Mouse (Mus musculus): ENCODE measurements around the gene Dusp12. TPM values are rescaled to one million over a fixed set of nuclear protein-coding genes. Genes with fewer than 3 reads are reported as not detected.

Gene Dusp12
- polyA plus RNA-seq, 1 experiment from 2014 or later, result 52.3 TPM

DNA sequence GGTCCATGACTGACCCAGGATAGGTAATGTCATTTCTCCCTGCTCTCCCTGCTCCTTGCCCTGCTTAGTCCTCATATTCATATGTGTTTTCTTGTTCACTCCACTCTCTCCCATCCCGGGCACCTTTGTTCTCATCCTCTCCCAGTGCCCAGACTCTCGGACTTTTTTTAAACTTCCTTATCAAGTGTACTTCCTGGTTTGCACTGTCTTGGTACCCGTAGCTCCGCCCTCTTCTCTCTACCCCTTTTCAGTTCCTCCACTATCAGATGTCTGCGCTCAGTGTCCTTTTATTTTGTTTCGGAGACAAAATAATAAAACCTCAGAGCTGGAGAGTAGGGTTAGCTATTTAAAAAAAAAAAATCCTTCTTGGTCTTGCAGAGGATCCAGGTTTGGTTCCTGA is 39.1 kb upstream of the Dusp12 start:
- Histone ChIP-seq H3K9ac (ENCODE audit: low read depth, low read length) (no peak overlapping the region), H3K9me3 (replicated peaks; ENCODE audit: control insufficient read depth, low read length, poor library complexity, severe bottlenecking) (no peaks in the 10 kb centered on the region), H3K4me3 (ENCODE audit: low read depth, low read length) (no peak overlapping the region), H3K4me2 (ENCODE audit: low read length) (no peak overlapping the region), H3K36me3 (ENCODE audit: control insufficient read depth, insufficient read depth, low read length) (no peaks in the 10 kb centered on the region), H3K4me1 (ENCODE audit: control insufficient read depth, insufficient read depth, low read length) (no peaks in the 10 kb centered on the region), H3K27ac (ENCODE audit: low read length) (no peak overlapping the region), H3K27me3 (ENCODE audit: control insufficient read depth, insufficient read depth, low read depth, low read length) (no peaks in the 10 kb centered on the region)
- 92% methylated on average over 6 of the region's 6 CpGs for WGBS
- ATAC-seq, result no peak

DNA sequence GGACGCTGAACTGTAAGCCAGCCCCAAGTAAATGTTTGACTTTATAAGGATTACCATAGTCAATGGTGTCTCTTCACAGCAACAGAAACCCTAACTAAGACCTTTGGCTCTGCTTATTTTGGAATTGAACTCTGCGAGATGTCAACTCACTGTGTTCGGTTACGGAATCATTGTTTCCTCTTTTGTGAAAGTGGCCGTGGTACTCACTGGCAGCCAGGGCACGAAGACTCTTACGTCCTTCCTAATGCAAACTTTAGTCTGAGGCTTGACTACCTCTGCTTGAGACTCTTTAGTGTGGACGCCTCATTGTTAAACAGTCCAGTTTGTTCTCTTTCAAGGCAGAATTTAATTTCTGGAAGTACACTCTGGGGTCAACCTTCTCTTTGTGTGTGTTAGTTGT is 34.0 kb upstream of the Dusp12 start:
- H3K36me3 ChIP-seq (ENCODE audit: control insufficient read depth, insufficient read depth, low read length), result no peaks in the 10 kb centered on the region
- no peak overlapping the region for H3K4me2 ChIP-seq (ENCODE audit: low read length)
- 93% methylated on average over 8 of the region's 8 CpGs for WGBS
- H3K9ac ChIP-seq (ENCODE audit: low read depth, low read length), result no peak overlapping the region
- no peak for ATAC-seq
- H3K27me3 ChIP-seq (ENCODE audit: control insufficient read depth, insufficient read depth, low read depth, low read length), result no peaks in the 10 kb centered on the region
- no peaks in the 10 kb centered on the region for H3K9me3 ChIP-seq (replicated peaks; ENCODE audit: control insufficient read depth, low read length, poor library complexity, severe bottlenecking)
- H3K4me3 ChIP-seq (ENCODE audit: low read depth, low read length), result no peak overlapping the region
- H3K27ac ChIP-seq (ENCODE audit: low read length), result no peak overlapping the region
- H3K4me1 ChIP-seq (ENCODE audit: control insufficient read depth, insufficient read depth, low read length), result no peaks in the 10 kb centered on the region

DNA sequence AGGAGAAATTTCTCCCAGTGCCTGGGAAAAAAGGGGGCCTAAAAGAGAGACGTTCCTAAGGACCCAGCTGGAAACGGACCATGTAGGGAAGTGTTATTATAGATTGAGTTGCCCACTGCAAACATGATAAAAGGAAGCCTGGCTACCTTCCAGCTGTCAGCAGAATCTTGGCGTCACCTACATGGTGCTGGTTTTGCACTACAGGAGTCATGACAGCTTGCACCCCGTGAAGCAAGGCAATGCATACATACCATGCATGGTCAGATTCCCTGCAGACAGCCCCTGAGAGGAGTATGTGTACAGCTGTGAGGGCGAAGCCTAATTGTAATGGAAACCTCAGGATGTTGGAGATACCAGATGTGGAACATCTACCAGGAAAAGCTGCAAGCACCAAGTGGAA is 30.3 kb upstream of the Dusp12 start:
- H3K4me2 ChIP-seq (ENCODE audit: low read length), result no peak overlapping the region
- no peak overlapping the region for H3K27ac ChIP-seq (ENCODE audit: low read length)
- 0 out of 2 replicates have a peak, but pooled peaks cover 2% of the 10 kb centered on the region for H3K27me3 ChIP-seq (ENCODE audit: control insufficient read depth, insufficient read depth, low read depth, low read length)
- no peak overlapping the region for H3K4me3 ChIP-seq (ENCODE audit: low read depth, low read length)
- no peak overlapping the region for H3K9ac ChIP-seq (ENCODE audit: low read depth, low read length)
- WGBS, result 80% methylated on average over 5 of the region's 5 CpGs
- H3K36me3 ChIP-seq (ENCODE audit: control insufficient read depth, insufficient read depth, low read length), result no peaks in the 10 kb centered on the region
- no peaks in the 10 kb centered on the region for H3K9me3 ChIP-seq (replicated peaks; ENCODE audit: control insufficient read depth, low read length, poor library complexity, severe bottlenecking)
- no peaks in the 10 kb centered on the region for H3K4me1 ChIP-seq (ENCODE audit: control insufficient read depth, insufficient read depth, low read length)
- ATAC-seq, result no peak

DNA sequence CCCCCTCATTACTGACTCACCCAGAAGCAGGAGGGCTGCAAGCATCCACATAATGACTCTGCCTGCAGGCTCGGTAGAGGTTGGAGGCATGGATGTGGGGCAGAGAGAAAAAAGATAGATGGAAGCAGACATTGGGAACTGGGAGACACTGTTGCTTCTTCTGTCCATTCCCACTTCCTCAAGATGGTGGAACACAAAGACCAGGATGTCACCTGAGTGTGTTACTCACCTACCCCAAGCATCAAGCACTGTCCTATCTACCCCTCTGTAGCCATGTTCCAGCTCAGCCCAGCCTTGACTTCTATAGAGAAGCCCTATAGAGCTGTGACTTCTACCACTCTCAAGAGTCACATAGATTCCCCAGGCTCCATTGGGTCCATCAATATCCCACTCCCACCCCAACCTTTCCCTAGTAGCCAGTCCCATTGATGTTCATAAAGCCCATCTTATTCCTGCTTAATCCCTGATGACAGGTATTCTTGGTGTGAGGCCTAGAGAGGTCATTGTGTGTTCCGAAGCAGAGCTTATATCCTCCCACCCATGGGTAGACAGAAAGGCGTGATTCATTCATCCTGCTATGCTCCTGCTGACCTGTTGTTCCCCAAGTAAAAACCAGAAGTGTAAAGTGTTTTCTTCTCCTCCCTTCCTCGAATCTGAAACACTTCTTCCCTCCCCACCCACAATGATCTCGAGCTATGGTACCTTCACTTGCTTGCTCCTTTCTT is 27.7 kb upstream of the Dusp12 start, which contains the start of gene Fcrlb:
Gene Fcrlb, minus strand, starts transcription at position 51 of the 725 bp plus-strand sequence.
- Histone ChIP-seq H3K4me3 (ENCODE audit: low read depth, low read length) (no peak within 1 kb of the TSS), H3K27me3 (ENCODE audit: control insufficient read depth, insufficient read depth, low read depth, low read length) (peaks cover 10% of the 10 kb centered on the region), H3K4me2 (ENCODE audit: low read length) (no peak within 1 kb of the TSS), H3K9ac (ENCODE audit: low read depth, low read length) (no peak within 1 kb of the TSS), H3K4me1 (ENCODE audit: control insufficient read depth, insufficient read depth, low read length) (peaks cover 5% of the 10 kb centered on the region; the same call in 1 of the 2 replicates), H3K27ac (ENCODE audit: low read length) (no peak within 1 kb of the TSS), H3K9me3 (replicated peaks; ENCODE audit: control insufficient read depth, low read length, poor library complexity, severe bottlenecking) (no peaks in the 10 kb centered on the region), H3K36me3 (ENCODE audit: control insufficient read depth, insufficient read depth, low read length) (no peaks in the 10 kb centered on the region)
- no peak for ATAC-seq
- 64% methylated on average over 5 of the region's 5 CpGs for WGBS

DNA sequence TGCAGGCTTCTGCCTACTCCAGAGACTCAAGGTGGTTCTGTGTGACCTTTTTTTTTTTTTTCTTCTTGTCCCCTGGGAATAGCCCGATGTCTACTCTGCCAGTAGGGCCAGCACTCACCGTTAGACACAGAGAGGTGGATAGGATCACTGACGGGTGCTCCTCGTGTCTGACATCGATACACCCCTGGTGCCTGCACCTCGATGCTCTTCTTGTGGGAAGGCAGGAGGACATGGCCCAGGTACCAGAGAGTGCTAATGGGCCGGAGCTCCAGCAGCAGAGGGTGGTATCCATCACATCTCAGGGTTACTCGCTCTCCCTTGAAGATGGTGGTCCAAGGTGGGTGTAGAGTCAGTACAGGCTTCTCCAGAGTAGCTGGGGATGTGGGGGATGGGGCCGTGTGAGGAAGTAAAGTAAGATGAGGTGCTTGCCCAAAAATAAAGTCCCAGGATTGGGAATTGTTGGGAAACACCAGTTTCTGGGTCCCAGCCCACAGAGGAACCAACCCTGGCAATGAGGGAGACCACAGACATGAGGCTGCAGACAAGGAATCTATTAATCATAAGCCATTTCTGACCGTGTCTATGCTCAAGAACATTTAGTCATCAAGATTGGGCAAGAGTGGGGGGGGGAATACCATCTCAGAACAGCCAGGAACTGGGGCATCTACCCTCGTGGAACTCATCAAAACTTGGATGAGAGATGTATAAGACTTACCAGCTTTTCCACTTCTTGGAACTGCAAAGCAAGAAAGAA is 26.7 kb upstream of the Dusp12 start:
- Histone ChIP-seq H3K27ac (ENCODE audit: low read length) (no peak overlapping the region), H3K4me3 (ENCODE audit: low read depth, low read length) (no peak overlapping the region), H3K4me2 (ENCODE audit: low read length) (no peak overlapping the region), H3K4me1 (ENCODE audit: control insufficient read depth, insufficient read depth, low read length) (peaks cover 5% of the 10 kb centered on the region; the same call in 1 of the 2 replicates), H3K36me3 (ENCODE audit: control insufficient read depth, insufficient read depth, low read length) (no peaks in the 10 kb centered on the region), H3K9me3 (replicated peaks; ENCODE audit: control insufficient read depth, low read length, poor library complexity, severe bottlenecking) (no peaks in the 10 kb centered on the region), H3K27me3 (ENCODE audit: control insufficient read depth, insufficient read depth, low read depth, low read length) (peaks cover 10% of the 10 kb centered on the region), H3K9ac (ENCODE audit: low read depth, low read length) (no peak overlapping the region)
- 83% methylated on average over 11 of the region's 11 CpGs for WGBS
- ATAC-seq, result no peak

DNA sequence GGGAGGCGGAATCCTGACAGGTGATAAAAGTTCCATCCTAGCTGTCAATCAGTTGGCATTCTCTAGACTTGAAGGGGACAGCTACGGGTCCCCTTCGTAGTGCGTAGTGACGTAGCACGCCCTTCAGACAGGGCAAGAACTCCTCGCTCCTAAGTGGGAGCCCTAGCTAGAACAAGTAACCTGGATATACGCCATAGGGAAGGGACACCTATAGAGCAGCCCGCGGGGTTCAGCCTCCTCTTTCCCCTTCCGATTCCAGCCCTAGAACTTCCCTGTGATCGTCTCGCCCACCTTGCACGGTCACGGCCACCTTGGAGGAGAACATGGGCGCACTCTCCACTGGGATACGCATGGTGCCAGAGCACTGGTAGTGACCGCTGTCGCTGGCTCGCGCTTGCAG is 23.0 kb upstream of the Dusp12 start:
- Histone ChIP-seq H3K27me3 (ENCODE audit: control insufficient read depth, insufficient read depth, low read depth, low read length) (peaks cover 10% of the 10 kb centered on the region), H3K36me3 (ENCODE audit: control insufficient read depth, insufficient read depth, low read length) (no peaks in the 10 kb centered on the region)
- WGBS, result 2% methylated on average over 21 of the region's 21 CpGs

DNA sequence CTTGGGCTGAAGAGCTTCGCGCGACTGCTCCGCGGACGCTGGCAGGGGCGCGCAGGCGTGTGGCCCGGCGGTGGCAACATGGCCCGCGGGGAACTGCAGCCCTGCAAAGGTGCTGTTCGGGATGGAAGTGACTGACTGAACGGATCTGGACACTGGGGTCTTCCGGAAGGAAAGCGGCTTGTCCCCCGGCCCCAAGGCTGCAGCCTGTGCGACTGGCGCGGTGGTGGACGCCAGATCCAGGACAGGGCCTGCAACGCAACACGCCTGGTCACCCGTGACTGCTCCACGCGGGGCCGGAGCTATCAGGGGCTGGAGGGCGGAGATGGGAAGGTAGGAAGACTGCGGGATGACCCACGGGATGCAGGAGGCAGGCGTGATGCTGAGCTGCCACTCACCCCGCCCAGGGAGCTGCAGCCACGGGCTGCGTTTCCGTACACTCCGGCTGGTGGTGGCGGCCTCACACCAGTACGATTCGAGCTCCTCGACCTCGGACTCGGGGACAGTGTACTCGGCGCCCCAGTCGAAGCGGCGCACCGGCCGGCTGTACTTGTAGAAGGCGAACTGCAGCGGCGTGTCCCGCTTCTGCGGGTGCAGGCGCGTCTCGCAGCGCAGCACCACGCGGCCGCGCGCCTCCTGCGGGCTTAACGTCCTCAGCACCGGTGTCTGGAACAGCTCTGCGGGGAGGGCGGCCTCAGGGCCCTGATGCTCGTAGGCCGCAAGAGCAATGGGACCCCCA is 22.3 kb upstream of the Dusp12 start:
- under 1% methylated on average over 71 of the region's 71 CpGs for WGBS
- Histone ChIP-seq H3K4me3 (ENCODE audit: low read depth, low read length) (peak overlapping the region; percentile 54), H3K27ac (ENCODE audit: low read length) (0 out of 2 replicates have a peak overlapping the region, but pooled peaks have one; percentile 9), H3K9ac (ENCODE audit: low read depth, low read length) (peak overlapping the region; percentile 73), H3K4me2 (ENCODE audit: low read length) (peak overlapping the region; percentile 97), H3K9me3 (replicated peaks; ENCODE audit: control insufficient read depth, low read length, poor library complexity, severe bottlenecking) (no peaks in the 10 kb centered on the region), H3K36me3 (ENCODE audit: control insufficient read depth, insufficient read depth, low read length) (no peaks in the 10 kb centered on the region), H3K4me1 (ENCODE audit: control insufficient read depth, insufficient read depth, low read length) (peaks cover 5% of the 10 kb centered on the region; the same call in 1 of the 2 replicates), H3K27me3 (ENCODE audit: control insufficient read depth, insufficient read depth, low read depth, low read length) (peaks cover 8% of the 10 kb centered on the region)
- peak; percentile 88 for ATAC-seq

More for the DNA sequence above, 23.0 kb upstream of the Dusp12 start:
- ATAC-seq, result peak; percentile 75
- peak overlapping the region; percentile 54 for H3K4me3 ChIP-seq (ENCODE audit: low read depth, low read length)
- H3K9ac ChIP-seq (ENCODE audit: low read depth, low read length), result peak overlapping the region; percentile 73
- peak overlapping the region; percentile 97 for H3K4me2 ChIP-seq (ENCODE audit: low read length)
- no peaks in the 10 kb centered on the region for H3K9me3 ChIP-seq (replicated peaks; ENCODE audit: control insufficient read depth, low read length, poor library complexity, severe bottlenecking)
- peaks cover 5% of the 10 kb centered on the region; the same call in 1 of the 2 replicates for H3K4me1 ChIP-seq (ENCODE audit: control insufficient read depth, insufficient read depth, low read length)
- no peak overlapping the region for H3K27ac ChIP-seq (ENCODE audit: low read length)

DNA sequence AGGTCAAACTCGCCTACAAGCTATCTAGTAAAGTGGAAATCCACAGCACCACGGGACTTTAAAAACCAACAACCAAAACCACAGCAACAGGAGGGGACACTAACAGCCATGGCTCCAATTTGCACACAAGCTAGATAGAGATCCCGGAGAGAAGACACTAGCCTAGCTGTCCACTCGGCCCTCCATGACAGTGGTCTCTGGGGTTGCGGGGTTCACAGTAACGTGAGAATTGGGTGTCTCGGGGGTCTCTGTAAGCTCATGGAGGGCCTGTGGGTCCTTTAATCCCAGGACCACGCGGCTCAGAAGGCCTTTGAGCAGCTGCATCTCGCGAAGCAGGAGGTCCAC is 21.7 kb upstream of the Dusp12 start:
- H3K4me1 ChIP-seq (ENCODE audit: control insufficient read depth, insufficient read depth, low read length), result peaks cover 5% of the 10 kb centered on the region; the same call in 1 of the 2 replicates
- peak overlapping the region; percentile 54 for H3K4me3 ChIP-seq (ENCODE audit: low read depth, low read length)
- H3K36me3 ChIP-seq (ENCODE audit: control insufficient read depth, insufficient read depth, low read length), result no peaks in the 10 kb centered on the region
- 0 out of 2 replicates have a peak overlapping the region, but pooled peaks have one; percentile 9 for H3K27ac ChIP-seq (ENCODE audit: low read length)
- no peaks in the 10 kb centered on the region for H3K9me3 ChIP-seq (replicated peaks; ENCODE audit: control insufficient read depth, low read length, poor library complexity, severe bottlenecking)
- WGBS, result 19% methylated on average over 11 of the region's 11 CpGs
- peaks cover 8% of the 10 kb centered on the region for H3K27me3 ChIP-seq (ENCODE audit: control insufficient read depth, insufficient read depth, low read depth, low read length)
- H3K9ac ChIP-seq (ENCODE audit: low read depth, low read length), result peak overlapping the region; percentile 73
- peak; percentile 43; the same call in 1 of the 2 replicates for ATAC-seq
- peak overlapping the region; percentile 97 for H3K4me2 ChIP-seq (ENCODE audit: low read length)

Data from midbrain, embryonic 16.5 days (tissue).